Mouse (Mus musculus): ENCODE data around the gene Noc3l. TPM values are rescaled to one million over a fixed set of nuclear protein-coding genes. Genes with fewer than 3 reads are reported as not detected.
A peak's percentile ranks its signal among the peaks of the same experiment; 100 is the strongest.

The Noc3l gene
- polyA plus RNA-seq, 1 experiment from 2014 or later = 5.9 TPM

DNA sequence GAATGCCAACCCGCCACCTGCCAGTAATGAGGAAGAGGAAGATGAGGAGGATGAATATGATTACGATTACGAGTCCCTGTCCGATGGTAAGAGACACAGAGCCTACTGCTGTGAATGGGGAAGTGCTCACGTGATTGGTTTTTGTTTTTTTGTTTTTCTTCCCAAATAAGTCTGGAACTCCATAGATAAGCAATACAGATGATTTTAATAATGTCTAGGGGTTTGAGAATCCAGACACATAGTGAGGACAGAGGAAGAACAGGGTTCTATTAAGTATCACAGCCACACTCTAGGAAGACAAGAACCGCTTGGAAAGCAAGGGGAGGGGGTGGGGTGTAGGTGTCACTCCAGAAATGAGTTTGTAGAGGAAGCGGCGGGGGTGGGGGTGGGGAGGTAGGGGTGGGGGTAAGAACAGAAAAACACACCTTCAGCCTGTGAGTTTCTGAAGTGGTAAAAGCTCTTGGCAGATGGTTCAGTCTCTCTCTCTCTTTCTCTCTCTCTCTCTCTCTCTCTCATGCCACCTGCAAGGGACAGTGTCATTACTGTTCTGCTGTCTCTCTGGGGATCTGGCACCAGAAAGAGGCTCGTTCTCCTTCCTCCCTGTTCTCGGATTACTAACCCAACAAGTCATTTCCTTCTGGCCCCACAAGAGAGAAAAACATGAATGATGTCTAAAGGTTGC lies 73.1 kb downstream of the Noc3l start:
- ATAC-seq = peak; percentile 28; the same call in 1 of the 2 replicates
- H3K36me3 ChIP-seq (ENCODE audit: control insufficient read depth, insufficient read depth, low read length) = no peaks in the 10 kb centered on the region
- no peaks in the 10 kb centered on the region for H3K9me3 ChIP-seq (ENCODE audit: control insufficient read depth, low read length)
- H3K9ac ChIP-seq (ENCODE audit: low read depth, low read length) = no peak overlapping the region
- no peak overlapping the region for H3K4me2 ChIP-seq (ENCODE audit: low read depth, low read length)
- H3K27ac ChIP-seq (ENCODE audit: low read length) = no peak overlapping the region
- H3K4me1 ChIP-seq (ENCODE audit: control insufficient read depth, insufficient read depth, low read length) = no peaks in the 10 kb centered on the region
- no peaks in the 10 kb centered on the region for H3K27me3 ChIP-seq (replicated peaks; ENCODE audit: control insufficient read depth, insufficient read depth, low read length)
- H3K4me3 ChIP-seq (ENCODE audit: low read length) = no peak overlapping the region
- 65% methylated on average over 10 of the region's 10 CpGs for WGBS

DNA sequence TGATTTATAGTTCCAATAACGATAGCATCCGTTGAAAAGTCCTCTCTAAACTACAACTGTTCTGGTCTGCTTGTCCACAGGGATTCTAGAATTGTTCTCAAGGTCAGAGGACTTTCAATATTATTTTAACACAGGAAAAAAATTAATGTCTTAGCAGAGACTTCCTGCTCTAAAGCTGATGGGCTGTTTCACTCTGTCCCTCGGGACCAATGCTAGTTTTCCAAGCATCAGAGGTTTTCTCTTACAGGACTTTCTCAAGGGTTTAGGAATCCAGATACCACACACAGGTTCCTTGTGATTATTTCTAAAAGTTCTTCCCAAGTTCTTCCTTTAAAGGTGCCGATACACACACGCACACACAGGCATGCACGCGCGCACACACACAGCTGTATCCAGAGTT lies 74.5 kb downstream of the Noc3l start:
- no peak overlapping the region for H3K4me3 ChIP-seq (ENCODE audit: low read length)
- no peak overlapping the region for H3K9ac ChIP-seq (ENCODE audit: low read depth, low read length)
- no peaks in the 10 kb centered on the region for H3K4me1 ChIP-seq (ENCODE audit: control insufficient read depth, insufficient read depth, low read length)
- H3K4me2 ChIP-seq (ENCODE audit: low read depth, low read length) = no peak overlapping the region
- no peaks in the 10 kb centered on the region for H3K36me3 ChIP-seq (ENCODE audit: control insufficient read depth, insufficient read depth, low read length)
- no peak overlapping the region for H3K27ac ChIP-seq (ENCODE audit: low read length)
- H3K27me3 ChIP-seq (replicated peaks; ENCODE audit: control insufficient read depth, insufficient read depth, low read length) = no peaks in the 10 kb centered on the region
- H3K9me3 ChIP-seq (ENCODE audit: control insufficient read depth, low read length) = no peaks in the 10 kb centered on the region
- 78% methylated on average over 8 of the region's 8 CpGs for WGBS
- no peak for ATAC-seq

Other genes with a start within 250 kb of the Noc3l start
- gene Tbc1d12, start 17.3 kb upstream of the Noc3l start, polyA plus RNA-seq (2015; fragmentation: Nextera tagmentation; extraction: Ambion mirVana) = 1.0 TPM in 2 replicates
- 29.6 and 37.8 TPM in 2 replicates for gene Hells, start 111.7 kb upstream of the Noc3l start, polyA plus RNA-seq (2015; fragmentation: Nextera tagmentation; extraction: Ambion mirVana)
- 1.1 TPM in 2 replicates for gene Cyp2c55, start 187.8 kb upstream of the Noc3l start, polyA plus RNA-seq (2015; fragmentation: Nextera tagmentation; extraction: Ambion mirVana)
- 13.6 and 14.8 TPM in 2 replicates for gene Cyp2c65, start 241.8 kb upstream of the Noc3l start, polyA plus RNA-seq (2015; fragmentation: Nextera tagmentation; extraction: Ambion mirVana)